Mouse (Mus musculus): ENCODE data around the gene Clcn7. TPM values are rescaled to one million over a fixed set of nuclear protein-coding genes. Genes with fewer than 3 reads are reported as not detected.

The Clcn7 gene
- 9.9 and 10.3 TPM in 2 replicates for polyA plus RNA-seq (2015; fragmentation: Nextera tagmentation; extraction: Ambion mirVana)

DNA sequence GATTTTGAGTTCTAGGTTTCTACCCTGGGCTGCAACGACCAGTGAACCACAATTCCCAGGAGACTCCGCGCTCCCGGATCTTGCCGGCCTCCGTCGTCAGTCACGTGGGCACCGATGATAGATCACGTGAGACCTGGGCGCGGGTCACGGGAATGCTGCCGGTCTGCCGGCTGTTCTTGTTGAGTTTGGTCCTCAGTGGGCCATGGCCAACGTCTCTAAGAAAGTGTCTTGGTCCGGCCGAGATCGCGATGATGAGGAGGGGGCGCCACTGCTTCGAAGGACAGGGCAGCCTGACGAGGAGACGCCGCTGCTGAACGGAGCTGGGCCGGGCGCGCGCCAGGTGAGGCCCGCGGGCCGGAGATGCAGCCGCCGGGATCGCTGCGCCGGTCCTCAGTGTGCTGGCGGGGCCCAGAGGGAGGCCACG lies at the start of gene Clcn7:
Gene Clcn7 (plus strand): TSS at position 117 of the 424 bp plus-strand sequence.
- peaks cover 15% of the 10 kb centered on the region for H3K4me1 ChIP-seq (ENCODE audit: control insufficient read depth, low read depth, low read length)
- WGBS (ENCODE audit: insufficient replicate concordance) = under 1% methylated on average over 40 of the region's 40 CpGs
- H3K9ac ChIP-seq (ENCODE audit: low read depth, low read length) = peak within 1 kb of the TSS; percentile 83
- no peaks in the 10 kb centered on the region for H3K27me3 ChIP-seq (ENCODE audit: control insufficient read depth, insufficient read depth, low read depth, low read length)
- H3K4me2 ChIP-seq (ENCODE audit: low read depth, low read length) = peak within 1 kb of the TSS; percentile 68
- peak within 1 kb of the TSS; percentile 84 for H3K4me3 ChIP-seq (ENCODE audit: low read depth, low read length)
- ATAC-seq (ENCODE audit: low read depth) = peak; percentile 91
- no peaks in the 10 kb centered on the region for H3K36me3 ChIP-seq (ENCODE audit: control insufficient read depth, insufficient read depth)
- H3K27ac ChIP-seq (ENCODE audit: low read length) = peak within 1 kb of the TSS; percentile 32; the same call in 1 of the 2 replicates
- H3K9me3 ChIP-seq (replicated peaks; ENCODE audit: control insufficient read depth, low read length) = no peaks in the 10 kb centered on the region

DNA sequence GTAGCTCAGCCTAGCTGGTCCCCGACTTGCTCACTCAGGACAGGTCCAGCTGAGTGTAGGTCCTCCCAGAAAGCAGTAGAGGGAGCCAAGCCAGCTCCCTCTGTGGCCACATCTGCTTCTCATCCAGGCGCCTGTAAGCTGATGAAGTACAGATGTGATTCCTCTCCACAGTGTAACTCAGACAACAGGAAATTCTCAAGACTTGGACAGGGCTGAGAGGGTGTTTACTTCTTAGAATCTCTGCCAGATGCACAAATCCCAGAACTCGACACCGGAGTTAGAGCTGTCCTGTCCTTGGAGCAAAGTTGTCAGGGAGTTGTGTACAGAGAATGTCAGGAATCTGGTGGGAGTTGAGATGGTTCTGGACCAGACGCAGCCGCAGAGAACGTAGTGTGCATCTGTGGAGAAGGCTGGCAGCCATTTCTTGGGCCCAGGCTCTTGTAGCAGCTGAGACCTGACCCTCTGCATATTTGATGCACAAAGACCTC lies 49.7 kb upstream of the Clcn7 start, which contains the start of gene Tmem204:
Gene Tmem204 (minus strand): TSS at position 148 of the 488 bp plus-strand sequence.
- peaks cover 35% of the 10 kb centered on the region for H3K4me1 ChIP-seq (ENCODE audit: control insufficient read depth, low read depth, low read length)

DNA sequence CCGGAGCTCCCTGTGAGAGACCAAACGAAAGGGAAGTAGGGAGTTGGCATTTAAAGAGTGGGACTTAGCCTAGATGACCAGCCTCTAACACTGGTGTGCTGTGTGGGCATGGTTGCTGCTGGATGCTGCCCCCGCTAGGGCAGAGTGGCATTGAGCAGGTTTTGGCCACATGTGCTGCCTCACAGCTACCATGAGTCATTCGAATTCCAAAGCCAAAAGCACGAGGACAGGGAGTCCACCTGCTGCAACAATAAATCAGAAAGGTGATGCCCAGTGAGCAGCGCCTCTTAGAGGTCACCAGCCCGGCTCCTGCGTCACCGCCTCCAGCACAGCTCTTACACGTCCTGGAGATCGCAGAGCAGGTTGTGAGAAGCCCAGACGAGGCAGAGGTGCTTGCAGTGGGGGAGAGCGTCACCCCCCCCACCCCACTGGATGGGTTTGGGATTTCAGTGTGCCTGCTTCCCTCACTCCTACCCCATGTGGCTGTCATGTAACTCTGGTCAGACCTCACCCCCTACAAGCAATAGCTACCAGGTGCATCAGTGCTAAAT lies 48.3 kb upstream of the Clcn7 start:
- H3K4me3 ChIP-seq (ENCODE audit: low read depth, low read length) = no peak overlapping the region
- no peak for ATAC-seq (ENCODE audit: low read depth)
- no peaks in the 10 kb centered on the region for H3K9me3 ChIP-seq (replicated peaks; ENCODE audit: control insufficient read depth, low read length)
- H3K27ac ChIP-seq (ENCODE audit: low read length) = peak overlapping the region; percentile 35
- H3K36me3 ChIP-seq (ENCODE audit: control insufficient read depth, insufficient read depth) = no peaks in the 10 kb centered on the region
- H3K9ac ChIP-seq (ENCODE audit: low read depth, low read length) = no peak overlapping the region; the same call in 1 of the 2 replicates
- 78% methylated on average over 13 of the region's 13 CpGs for WGBS (ENCODE audit: insufficient replicate concordance)
- peaks cover 38% of the 10 kb centered on the region for H3K4me1 ChIP-seq (ENCODE audit: control insufficient read depth, low read depth, low read length)
- H3K27me3 ChIP-seq (ENCODE audit: control insufficient read depth, insufficient read depth, low read depth, low read length) = no peaks in the 10 kb centered on the region
- no peak overlapping the region for H3K4me2 ChIP-seq (ENCODE audit: low read depth, low read length)

More for the DNA sequence above, 49.7 kb upstream of the Clcn7 start, which contains the start of gene Tmem204:
- no peak within 1 kb of the TSS for H3K4me3 ChIP-seq (ENCODE audit: low read depth, low read length)
- H3K36me3 ChIP-seq (ENCODE audit: control insufficient read depth, insufficient read depth) = no peaks in the 10 kb centered on the region
- peak; percentile 11; the same call in 1 of the 2 replicates for ATAC-seq (ENCODE audit: low read depth)
- H3K9me3 ChIP-seq (replicated peaks; ENCODE audit: control insufficient read depth, low read length) = no peaks in the 10 kb centered on the region
- no peak within 1 kb of the TSS for H3K4me2 ChIP-seq (ENCODE audit: low read depth, low read length)
- WGBS (ENCODE audit: insufficient replicate concordance) = 61% methylated on average over 7 of the region's 7 CpGs
- H3K27me3 ChIP-seq (ENCODE audit: control insufficient read depth, insufficient read depth, low read depth, low read length) = no peaks in the 10 kb centered on the region
- H3K9ac ChIP-seq (ENCODE audit: low read depth, low read length) = no peak within 1 kb of the TSS
- peak within 1 kb of the TSS; percentile 73 for H3K27ac ChIP-seq (ENCODE audit: low read length)

DNA sequence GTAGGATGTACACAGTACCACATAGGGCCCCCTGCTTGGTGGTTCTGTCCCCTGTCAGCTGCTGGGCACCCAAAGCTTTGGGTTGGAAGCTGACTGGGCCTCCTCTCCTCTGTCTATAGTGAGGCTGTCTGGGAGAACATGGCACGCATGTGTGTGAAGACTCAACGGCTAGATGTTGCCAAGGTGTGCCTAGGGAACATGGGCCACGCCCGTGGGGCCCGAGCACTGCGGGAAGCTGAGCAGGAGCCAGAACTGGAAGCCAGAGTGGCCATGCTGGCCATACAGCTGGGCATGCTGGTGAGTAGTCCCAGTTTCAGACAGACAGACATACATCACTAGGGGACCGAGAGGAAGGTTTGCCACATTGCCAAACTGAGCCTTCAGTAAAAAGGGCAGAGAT lies 46.5 kb upstream of the Clcn7 start:
- Histone ChIP-seq H3K36me3 (ENCODE audit: control insufficient read depth, insufficient read depth) (peaks cover 11% of the 10 kb centered on the region), H3K9me3 (replicated peaks; ENCODE audit: control insufficient read depth, low read length) (no peaks in the 10 kb centered on the region), H3K4me3 (ENCODE audit: low read depth, low read length) (peak overlapping the region; percentile 44), H3K9ac (ENCODE audit: low read depth, low read length) (peak overlapping the region; percentile 64), H3K27me3 (ENCODE audit: control insufficient read depth, insufficient read depth, low read depth, low read length) (no peaks in the 10 kb centered on the region), H3K4me2 (ENCODE audit: low read depth, low read length) (peak overlapping the region; percentile 82), H3K4me1 (ENCODE audit: control insufficient read depth, low read depth, low read length) (peaks cover 48% of the 10 kb centered on the region), H3K27ac (ENCODE audit: low read length) (peak overlapping the region; percentile 98)
- ATAC-seq (ENCODE audit: low read depth) = peak; percentile 54
- WGBS (ENCODE audit: insufficient replicate concordance) = 32% methylated on average over 7 of the region's 7 CpGs

DNA sequence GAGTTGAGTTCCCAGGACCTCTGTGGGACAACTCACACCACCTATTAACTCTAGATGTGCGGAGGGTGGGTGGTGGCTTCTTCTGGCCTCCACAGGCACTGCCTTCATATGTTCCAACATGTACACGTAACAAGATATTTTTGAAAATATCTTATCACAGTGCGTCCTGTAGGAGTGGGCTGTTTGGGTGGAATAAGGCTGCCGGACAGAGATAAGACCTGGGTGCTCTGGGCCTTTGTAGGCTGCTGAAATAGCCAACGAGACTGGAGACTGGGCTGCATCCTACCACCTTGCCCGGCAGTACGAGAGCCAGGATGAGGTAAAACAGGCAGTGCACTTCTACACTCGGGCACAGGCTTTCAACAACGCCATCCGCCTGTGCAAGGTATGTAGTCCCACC lies 44.0 kb upstream of the Clcn7 start:
- H3K27ac ChIP-seq (ENCODE audit: low read length) = peak overlapping the region; percentile 98
- peak overlapping the region; percentile 72 for H3K4me3 ChIP-seq (ENCODE audit: low read depth, low read length)
- peaks cover 35% of the 10 kb centered on the region for H3K36me3 ChIP-seq (ENCODE audit: control insufficient read depth, insufficient read depth)
- H3K4me2 ChIP-seq (ENCODE audit: low read depth, low read length) = peak overlapping the region; percentile 82
- WGBS (ENCODE audit: insufficient replicate concordance) = 28% methylated on average over 10 of the region's 10 CpGs
- ATAC-seq (ENCODE audit: low read depth) = peak; percentile 88
- no peaks in the 10 kb centered on the region for H3K9me3 ChIP-seq (replicated peaks; ENCODE audit: control insufficient read depth, low read length)
- no peaks in the 10 kb centered on the region for H3K27me3 ChIP-seq (ENCODE audit: control insufficient read depth, insufficient read depth, low read depth, low read length)
- peaks cover 59% of the 10 kb centered on the region for H3K4me1 ChIP-seq (ENCODE audit: control insufficient read depth, low read depth, low read length)
- peak overlapping the region; percentile 81 for H3K9ac ChIP-seq (ENCODE audit: low read depth, low read length)

DNA sequence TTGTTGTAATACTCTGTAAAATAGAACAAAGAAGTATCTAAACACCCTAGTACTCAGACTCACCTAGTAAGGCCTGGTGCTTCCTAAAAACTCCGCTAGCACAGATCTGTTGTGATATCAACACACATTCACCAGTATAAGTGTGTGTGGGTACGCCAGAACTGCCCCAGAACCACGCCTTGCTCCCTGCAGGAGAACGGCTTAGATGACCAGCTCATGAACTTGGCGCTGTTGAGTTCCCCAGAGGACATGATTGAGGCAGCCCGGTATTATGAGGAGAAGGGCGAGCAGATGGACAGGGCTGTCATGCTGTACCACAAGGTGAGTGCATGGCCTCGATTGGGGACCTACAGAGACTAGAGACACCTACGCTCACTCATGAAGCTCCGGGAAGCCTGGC lies 42.7 kb upstream of the Clcn7 start:
- no peak for ATAC-seq (ENCODE audit: low read depth)
- Histone ChIP-seq H3K27me3 (ENCODE audit: control insufficient read depth, insufficient read depth, low read depth, low read length) (no peaks in the 10 kb centered on the region), H3K9me3 (replicated peaks; ENCODE audit: control insufficient read depth, low read length) (no peaks in the 10 kb centered on the region), H3K9ac (ENCODE audit: low read depth, low read length) (peak overlapping the region; percentile 81), H3K4me1 (ENCODE audit: control insufficient read depth, low read depth, low read length) (peaks cover 59% of the 10 kb centered on the region), H3K27ac (ENCODE audit: low read length) (peak overlapping the region; percentile 98), H3K36me3 (ENCODE audit: control insufficient read depth, insufficient read depth) (peaks cover 48% of the 10 kb centered on the region), H3K4me3 (ENCODE audit: low read depth, low read length) (peak overlapping the region; percentile 72), H3K4me2 (ENCODE audit: low read depth, low read length) (peak overlapping the region; percentile 82)
- WGBS (ENCODE audit: insufficient replicate concordance) = 64% methylated on average over 10 of the region's 10 CpGs

DNA sequence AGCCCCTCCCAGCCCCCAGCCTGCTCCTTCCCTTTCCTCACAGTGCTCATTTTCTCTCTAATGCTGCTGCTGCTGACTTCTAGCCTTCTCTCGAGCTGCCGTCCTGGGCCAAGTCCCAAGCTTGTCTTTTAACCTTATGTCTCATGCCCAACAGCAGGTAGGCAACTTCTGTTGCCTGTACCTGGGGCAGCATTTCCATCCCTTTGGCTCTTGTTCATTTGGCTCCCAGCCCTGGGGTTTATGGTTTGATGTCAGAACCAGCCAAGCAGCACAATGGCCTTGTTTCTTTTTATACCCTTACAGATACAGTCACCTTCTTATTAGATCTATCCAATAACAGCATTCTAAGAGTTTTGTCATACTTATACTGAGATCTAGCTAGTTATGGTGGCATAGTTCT lies 37.0 kb upstream of the Clcn7 start:
- peaks cover 92% of the 10 kb centered on the region for H3K36me3 ChIP-seq (ENCODE audit: control insufficient read depth, insufficient read depth)
- H3K9me3 ChIP-seq (replicated peaks; ENCODE audit: control insufficient read depth, low read length) = no peaks in the 10 kb centered on the region
- peaks cover 21% of the 10 kb centered on the region for H3K4me1 ChIP-seq (ENCODE audit: control insufficient read depth, low read depth, low read length)
- no peak for ATAC-seq (ENCODE audit: low read depth)
- H3K27ac ChIP-seq (ENCODE audit: low read length) = no peak overlapping the region
- H3K4me2 ChIP-seq (ENCODE audit: low read depth, low read length) = no peak overlapping the region
- 87% methylated on average over 2 of the region's 2 CpGs for WGBS (ENCODE audit: insufficient replicate concordance)
- H3K27me3 ChIP-seq (ENCODE audit: control insufficient read depth, insufficient read depth, low read depth, low read length) = no peaks in the 10 kb centered on the region
- no peak overlapping the region for H3K4me3 ChIP-seq (ENCODE audit: low read depth, low read length)
- H3K9ac ChIP-seq (ENCODE audit: low read depth, low read length) = no peak overlapping the region

DNA sequence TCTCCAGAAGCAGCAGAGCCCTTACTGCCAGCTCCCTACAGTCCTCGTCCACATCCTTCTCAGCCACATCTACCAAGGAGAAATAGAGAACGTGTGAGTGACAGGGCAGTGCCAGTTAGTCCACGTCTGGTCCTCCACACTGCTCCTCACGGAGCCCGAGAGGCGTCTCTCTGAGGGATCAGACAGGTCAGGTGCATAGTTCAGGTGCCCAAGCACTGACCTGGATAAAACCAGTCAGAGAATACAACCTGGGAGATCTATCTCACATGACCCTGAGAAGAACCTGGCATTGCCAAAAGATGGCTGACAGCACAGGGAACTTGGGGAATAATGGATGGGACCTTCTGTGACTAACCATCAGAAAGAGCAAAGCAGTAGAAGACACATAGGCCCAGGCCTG lies 33.1 kb upstream of the Clcn7 start:
- H3K27me3 ChIP-seq (ENCODE audit: control insufficient read depth, insufficient read depth, low read depth, low read length) = no peaks in the 10 kb centered on the region
- H3K4me3 ChIP-seq (ENCODE audit: low read depth, low read length) = no peak overlapping the region
- H3K27ac ChIP-seq (ENCODE audit: low read length) = no peak overlapping the region
- peaks cover 68% of the 10 kb centered on the region for H3K36me3 ChIP-seq (ENCODE audit: control insufficient read depth, insufficient read depth)
- H3K9ac ChIP-seq (ENCODE audit: low read depth, low read length) = no peak overlapping the region
- no peak for ATAC-seq (ENCODE audit: low read depth)
- no peak overlapping the region for H3K4me2 ChIP-seq (ENCODE audit: low read depth, low read length)
- H3K4me1 ChIP-seq (ENCODE audit: control insufficient read depth, low read depth, low read length) = peaks cover 2% of the 10 kb centered on the region; the same call in 1 of the 2 replicates
- H3K9me3 ChIP-seq (replicated peaks; ENCODE audit: control insufficient read depth, low read length) = no peaks in the 10 kb centered on the region
- WGBS (ENCODE audit: insufficient replicate concordance) = 86% methylated on average over 6 of the region's 6 CpGs

DNA sequence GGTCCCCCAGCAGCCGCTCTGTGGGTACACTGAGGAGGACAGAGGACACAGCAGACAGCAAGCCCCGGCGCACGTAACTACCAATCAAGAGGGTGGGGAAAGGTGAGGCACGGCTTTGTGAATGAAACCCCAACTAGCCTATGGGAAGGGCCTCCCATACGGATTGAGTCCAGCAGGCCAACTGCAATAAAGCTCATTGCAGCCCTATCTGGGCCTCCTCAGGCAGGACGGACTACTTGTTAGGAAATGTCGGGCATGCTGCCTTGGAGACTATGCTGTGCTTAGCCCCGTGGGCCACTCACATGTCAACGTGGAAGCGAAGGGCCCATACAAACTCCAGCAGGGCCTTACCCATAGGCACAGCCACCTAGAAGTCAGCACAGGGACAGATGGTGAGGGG lies 31.9 kb upstream of the Clcn7 start:
- Histone ChIP-seq H3K4me2 (ENCODE audit: low read depth, low read length) (no peak overlapping the region), H3K4me1 (ENCODE audit: control insufficient read depth, low read depth, low read length) (0 out of 2 replicates have a peak, but pooled peaks cover under 1% of the 10 kb centered on the region), H3K36me3 (ENCODE audit: control insufficient read depth, insufficient read depth) (peaks cover 57% of the 10 kb centered on the region), H3K9ac (ENCODE audit: low read depth, low read length) (no peak overlapping the region), H3K27me3 (ENCODE audit: control insufficient read depth, insufficient read depth, low read depth, low read length) (no peaks in the 10 kb centered on the region), H3K4me3 (ENCODE audit: low read depth, low read length) (no peak overlapping the region), H3K27ac (ENCODE audit: low read length) (no peak overlapping the region), H3K9me3 (replicated peaks; ENCODE audit: control insufficient read depth, low read length) (no peaks in the 10 kb centered on the region)
- WGBS (ENCODE audit: insufficient replicate concordance) = 93% methylated on average over 11 of the region's 11 CpGs
- no peak for ATAC-seq (ENCODE audit: low read depth)

Measured in liver, embryonic 16.5 days (tissue).